Mouse (Mus musculus): Measurements from ENCODE around the gene Ric8b. TPM values are rescaled to one million over a fixed set of nuclear protein-coding genes. Genes with fewer than 3 reads are reported as not detected.

Ric8b gene
- total RNA-seq (2023), result 37.2 TPM

GRCm38 (mm10) chr10:84916810-84917730 lies at the start of gene Ric8b:
Gene Ric8b, plus strand, starts transcription at chr10:84917616.

Other genes starting within 250 kb of the Ric8b start
- not detected for gene Rfx4, start 161.6 kb upstream of the Ric8b start, total RNA-seq (2023)
- gene Fhl4, start 184.9 kb downstream of the Ric8b start, total RNA-seq (2023), result not detected
- gene Tmem263, start 185.0 kb downstream of the Ric8b start, total RNA-seq (2023), result 7.7 TPM
- gene Mterf2, start 210.4 kb downstream of the Ric8b start, total RNA-seq (2023), result 9.6 TPM